Mouse (Mus musculus) neural tube, embryonic 11.5 days (tissue): ENCODE results near the gene Col4a3bp. TPM values are rescaled to one million over a fixed set of nuclear protein-coding genes. Genes with fewer than 3 reads are reported as not detected.
A peak's percentile ranks its signal among the peaks of the same experiment; 100 is the strongest.

Source experiments
- ATAC-seq: fragments of 200-750 bp; cut with Nextera tagmentation; 2 replicates; pipeline ENCODE4 v1.8.0; 2017; ENCODE audit warnings: moderate number of reproducible peaks, mild to moderate bottlenecking, moderate TSS enrichment, moderate library complexity; ENCODE audit not compliant: insufficient read depth, low FRiP score, low TSS enrichment
- DNase-seq: peaks from one replicate; pipeline ENCODE4 v3.0.0-alpha.2; 2015; ENCODE audit warnings: low spot score
- H3K27ac ChIP-seq: fragments of 300-500 bp; sonication (generic); 2 replicates; pipeline ENCODE4 v1.5.1; 2014; ENCODE audit warnings: low read depth, mild to moderate bottlenecking, low read length
- H3K27me3 ChIP-seq: fragments of 300-500 bp; sonication (generic); 2 replicates; pipeline ENCODE4 v1.6.1; 2014; ENCODE audit warnings: mild to moderate bottlenecking, low read length, mixed read lengths; ENCODE audit not compliant: control insufficient read depth, insufficient read depth
- H3K36me3 ChIP-seq: fragments of 300-500 bp; sonication (generic); 2 replicates; pipeline ENCODE4 v1.6.1; 2014; ENCODE audit warnings: mild to moderate bottlenecking, low read length, moderate library complexity, mixed read lengths; ENCODE audit not compliant: control insufficient read depth, insufficient read depth
- H3K4me1 ChIP-seq: fragments of 300-500 bp; sonication (generic); 2 replicates; pipeline ENCODE4 v1.6.1; 2014; ENCODE audit warnings: low read length, mixed read lengths; ENCODE audit not compliant: control insufficient read depth, insufficient read depth
- H3K4me2 ChIP-seq: fragments of 300-500 bp; sonication (generic); 2 replicates; pipeline ENCODE4 v1.6.1; 2014; ENCODE audit warnings: low read depth, mild to moderate bottlenecking, moderate library complexity
- H3K4me3 ChIP-seq: fragments of 300-500 bp; sonication (generic); 2 replicates; pipeline ENCODE4 v1.5.1; 2014; ENCODE audit warnings: low read depth, low read length
- H3K9ac ChIP-seq: fragments of 300-500 bp; sonication (generic); 2 replicates; pipeline ENCODE4 v1.6.1; 2014; ENCODE audit warnings: mild to moderate bottlenecking, low read length
- H3K9me3 ChIP-seq: fragments of 300-500 bp; sonication (generic); 2 replicates; pipeline ENCODE4 v1.6.1; 2016; ENCODE audit warnings: low read length; ENCODE audit not compliant: control insufficient read depth
- WGBS: fragments of 180-500 bp; shearing (Covaris S2); extraction: QIAGEN DNeasy Blood & Tissue Kit; methylation state at CpG from one replicate; pipeline ENCODE4 v1.1.7; 2014; 5-methylcytosine and 5-hydroxymethylcytosine counted together
- polyA plus RNA-seq: library from polyadenylated mRNA; unstranded; fragments of >200 nt; fragmentation: Nextera tagmentation; extraction: Ambion mirVana; gene quantifications from 2 replicates; pipeline ENCODE4 v1.2.1, GENCODE M21; 2014

Col4a3bp gene
- polyA plus RNA-seq = 5.9 and 6.8 TPM in 2 replicates

DNA sequence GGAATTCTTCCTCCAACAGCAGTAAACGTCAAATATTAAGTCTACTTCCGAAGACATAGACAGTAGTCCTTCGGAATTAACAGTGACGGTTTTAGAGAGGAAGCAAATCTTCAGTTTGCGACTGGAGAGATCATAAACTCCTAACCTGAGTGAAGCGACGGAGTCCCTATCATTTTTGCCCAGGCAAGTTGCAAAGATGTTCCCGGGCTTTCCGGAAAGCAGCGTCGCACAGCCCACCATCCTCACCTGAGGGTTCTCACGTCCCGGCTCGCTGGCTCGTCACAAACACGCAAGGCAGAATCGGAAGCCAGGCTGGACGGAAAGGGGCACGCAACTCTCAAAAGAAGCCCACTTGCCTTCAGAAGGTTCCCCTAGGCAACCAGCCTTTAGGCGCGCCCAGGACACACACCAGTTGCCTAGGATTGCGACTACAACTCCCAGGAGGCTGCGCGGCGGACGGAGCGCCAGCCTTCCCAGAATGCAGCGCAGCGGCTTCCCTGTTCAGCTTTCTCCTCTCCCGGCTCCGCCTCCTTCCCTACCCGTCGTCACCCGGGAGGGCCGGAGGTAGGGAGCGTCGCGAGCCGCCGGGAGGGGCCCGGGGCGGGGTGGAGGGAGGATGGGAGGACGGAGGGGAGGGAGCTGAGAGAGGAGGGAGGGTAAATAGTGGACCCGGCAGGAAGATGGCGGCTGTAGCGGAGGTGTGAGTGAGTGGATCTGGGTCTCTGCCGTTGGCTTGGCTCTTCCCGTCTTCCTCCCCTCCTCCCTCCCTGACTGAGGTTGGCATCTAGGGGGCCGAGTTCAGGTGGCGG is at the start of gene Col4a3bp, which contains the start of gene Polk:
Gene Col4a3bp, plus strand, starts transcription at position 538 of the 809 bp plus-strand sequence.
Gene Polk, minus strand, starts transcription at position 499 of the 809 bp plus-strand sequence.
- Histone ChIP-seq H3K4me3 (peak within 1 kb of the TSS; percentile 95), H3K9ac (peak within 1 kb of the TSS; percentile 92), H3K36me3 (no peaks in the 10 kb centered on the region), H3K4me2 (peak within 1 kb of the TSS; percentile 85), H3K4me1 (no peaks in the 10 kb centered on the region), H3K27ac (peak within 1 kb of the TSS; percentile 86), H3K9me3 (no peaks in the 10 kb centered on the region), H3K27me3 (no peaks in the 10 kb centered on the region)
- WGBS = under 1% methylated on average over 46 of the region's 50 CpGs
- ATAC-seq = peak; percentile 98
- DNase-seq = peak; percentile 99

DNA sequence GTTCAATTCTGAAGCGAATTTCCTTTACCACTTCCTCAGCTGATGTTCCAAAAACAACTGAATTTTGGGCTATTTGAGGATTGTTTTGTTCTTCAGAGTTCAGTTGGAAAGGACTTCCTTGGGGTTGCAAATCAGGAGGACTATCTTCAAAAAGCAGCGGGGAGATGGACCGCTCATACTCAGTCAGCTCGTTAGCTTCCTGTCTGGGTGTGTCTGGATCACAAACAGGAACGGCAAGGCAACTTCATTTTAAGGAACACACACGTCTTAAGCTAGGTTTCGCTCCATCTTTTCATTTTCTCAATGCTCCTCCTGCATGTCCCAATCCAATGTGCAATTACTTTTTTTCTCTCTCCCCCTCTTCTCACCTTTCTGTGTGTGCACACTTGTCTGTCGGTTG is 45.8 kb upstream of the Col4a3bp start:
- Histone ChIP-seq H3K27ac (no peak overlapping the region), H3K9me3 (no peaks in the 10 kb centered on the region), H3K4me2 (no peak overlapping the region), H3K36me3 (no peaks in the 10 kb centered on the region), H3K27me3 (no peaks in the 10 kb centered on the region), H3K9ac (no peak overlapping the region), H3K4me1 (no peaks in the 10 kb centered on the region), H3K4me3 (no peak overlapping the region)
- 90% methylated on average over 8 of the region's 8 CpGs for WGBS
- ATAC-seq (no peak), DNase-seq (no peak)

DNA sequence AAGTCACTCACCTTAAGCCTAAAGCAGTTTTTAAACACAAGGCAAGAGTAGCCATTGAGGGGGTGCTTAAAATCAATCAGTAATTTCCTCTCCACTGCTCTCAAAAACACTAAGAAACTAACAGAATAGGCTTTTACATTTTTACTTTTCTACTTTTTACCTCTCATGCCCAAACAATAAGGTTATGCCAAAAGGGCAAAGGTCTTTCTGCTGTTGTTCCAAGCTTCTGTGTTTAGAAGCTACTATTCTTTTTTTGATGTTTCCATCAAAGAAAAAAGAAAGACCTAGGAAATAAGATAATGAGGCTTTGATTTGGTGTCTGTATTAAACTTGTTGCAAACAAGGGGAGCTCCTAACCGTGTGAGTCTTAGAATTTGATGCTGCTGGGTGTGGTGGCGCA is 42.5 kb upstream of the Col4a3bp start:
- no peaks in the 10 kb centered on the region for H3K36me3 ChIP-seq
- no peaks in the 10 kb centered on the region for H3K9me3 ChIP-seq
- no peak overlapping the region for H3K27ac ChIP-seq
- DNase-seq (no peak), ATAC-seq (no peak)
- H3K4me2 ChIP-seq = no peak overlapping the region
- H3K4me3 ChIP-seq = no peak overlapping the region
- no peak overlapping the region for H3K9ac ChIP-seq
- WGBS = 92% methylated on average over 2 of the region's 2 CpGs
- no peaks in the 10 kb centered on the region for H3K4me1 ChIP-seq
- H3K27me3 ChIP-seq = no peaks in the 10 kb centered on the region

DNA sequence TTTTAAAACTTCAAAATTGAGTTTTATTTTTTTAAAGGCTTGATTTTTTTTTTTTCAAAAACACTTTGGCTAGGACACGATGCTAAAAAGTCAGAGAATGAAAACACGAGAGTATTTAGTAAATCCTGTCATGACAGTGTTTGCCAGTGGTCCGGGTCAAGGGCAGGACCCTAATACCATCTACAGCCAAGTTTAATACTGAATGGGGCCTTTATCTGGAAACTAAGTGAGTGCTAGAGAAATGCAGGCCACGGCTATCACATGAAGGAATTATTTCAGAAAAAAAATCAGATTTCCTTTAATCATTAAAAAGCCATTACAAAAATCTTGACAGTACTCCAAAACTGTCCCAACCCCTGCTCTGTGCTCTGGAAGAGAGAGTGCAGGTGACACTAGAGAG is 36.8 kb upstream of the Col4a3bp start:
- DNase-seq (no peak), ATAC-seq (no peak)
- no peaks in the 10 kb centered on the region for H3K9me3 ChIP-seq
- H3K27ac ChIP-seq = no peak overlapping the region
- no peaks in the 10 kb centered on the region for H3K27me3 ChIP-seq
- H3K4me2 ChIP-seq = no peak overlapping the region
- no peaks in the 10 kb centered on the region for H3K36me3 ChIP-seq
- 89% methylated on average over 4 of the region's 4 CpGs for WGBS
- H3K4me3 ChIP-seq = no peak overlapping the region
- H3K4me1 ChIP-seq = no peaks in the 10 kb centered on the region
- no peak overlapping the region for H3K9ac ChIP-seq

DNA sequence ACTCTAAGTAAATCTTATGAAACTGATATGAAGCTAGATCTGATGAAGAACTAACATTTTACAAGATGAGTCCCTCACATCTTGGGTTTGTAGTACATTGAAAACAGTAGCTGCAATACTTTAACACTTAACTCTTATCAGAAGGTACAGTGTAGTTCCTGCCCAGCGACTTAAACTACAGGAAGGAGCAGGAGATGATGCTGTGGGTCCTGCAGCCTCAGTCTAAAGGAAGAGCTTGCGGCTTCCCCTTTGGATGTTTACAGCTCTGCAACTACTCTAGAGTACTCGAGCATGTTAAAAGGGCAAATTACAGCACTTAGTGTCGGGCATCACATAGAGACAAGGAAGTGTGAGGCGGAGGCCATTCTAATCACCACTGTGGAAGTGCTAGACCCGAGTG is 36.1 kb upstream of the Col4a3bp start:
- H3K9ac ChIP-seq = no peak overlapping the region
- H3K4me2 ChIP-seq = no peak overlapping the region
- H3K36me3 ChIP-seq = no peaks in the 10 kb centered on the region
- no peaks in the 10 kb centered on the region for H3K4me1 ChIP-seq
- no peak overlapping the region for H3K27ac ChIP-seq
- H3K27me3 ChIP-seq = no peaks in the 10 kb centered on the region
- WGBS = 74% methylated on average over 6 of the region's 6 CpGs
- no peak overlapping the region for H3K4me3 ChIP-seq
- ATAC-seq (no peak), DNase-seq (no peak)
- H3K9me3 ChIP-seq = no peaks in the 10 kb centered on the region

DNA sequence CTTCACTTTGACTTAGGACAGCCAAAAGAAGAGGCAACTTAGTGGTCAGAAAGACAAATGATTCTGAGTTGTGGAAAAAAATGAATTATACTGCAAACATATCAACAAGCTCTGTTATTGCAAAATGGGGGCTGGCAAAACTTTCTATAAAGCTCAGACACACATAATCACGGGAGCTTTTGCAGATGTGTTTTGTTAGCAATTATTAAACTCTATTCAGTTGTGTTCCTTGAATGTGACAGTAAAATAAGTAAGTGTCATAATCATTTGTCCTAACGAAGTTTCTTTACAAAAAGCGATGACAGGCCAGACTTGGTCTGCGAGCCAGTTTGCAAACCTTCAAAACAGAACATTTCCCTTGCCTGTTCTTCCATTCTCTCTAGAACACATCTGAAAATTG is 34.9 kb upstream of the Col4a3bp start:
- WGBS = 91% methylated on average over 4 of the region's 4 CpGs
- Histone ChIP-seq H3K36me3 (no peaks in the 10 kb centered on the region), H3K27me3 (no peaks in the 10 kb centered on the region), H3K4me2 (no peak overlapping the region), H3K4me3 (no peak overlapping the region), H3K9ac (no peak overlapping the region), H3K27ac (no peak overlapping the region), H3K9me3 (no peaks in the 10 kb centered on the region), H3K4me1 (no peaks in the 10 kb centered on the region)
- no peak for DNase-seq
- no peak for ATAC-seq

- DNase-seq = no peak
- Histone ChIP-seq H3K27me3 (no peaks in the 10 kb centered on the region), H3K4me2 (no peak overlapping the region), H3K4me1 (no peaks in the 10 kb centered on the region), H3K36me3 (no peaks in the 10 kb centered on the region), H3K9me3 (no peaks in the 10 kb centered on the region), H3K9ac (no peak overlapping the region), H3K4me3 (no peak overlapping the region), H3K27ac (no peak overlapping the region)
- 89% methylated on average over 13 of the region's 13 CpGs for WGBS
- ATAC-seq = no peak
Observed at GRCm38 (mm10) chr13:96510635-96511034, 31.8 kb upstream of the Col4a3bp start.

GRCm38 (mm10) chr13:96511262-96511661 is 31.2 kb upstream of the Col4a3bp start:
- Histone ChIP-seq H3K27ac (no peak overlapping the region), H3K4me1 (no peaks in the 10 kb centered on the region), H3K4me2 (no peak overlapping the region), H3K9ac (no peak overlapping the region), H3K4me3 (no peak overlapping the region), H3K9me3 (no peaks in the 10 kb centered on the region), H3K27me3 (no peaks in the 10 kb centered on the region), H3K36me3 (no peaks in the 10 kb centered on the region)
- ATAC-seq (no peak), DNase-seq (no peak)
- WGBS = 93% methylated on average over 1 of the region's 1 CpGs

GRCm38 (mm10) chr13:96511893-96512292 is 30.5 kb upstream of the Col4a3bp start:
- DNase-seq = no peak
- H3K27me3 ChIP-seq = no peaks in the 10 kb centered on the region
- no peak overlapping the region for H3K4me2 ChIP-seq
- no peaks in the 10 kb centered on the region for H3K4me1 ChIP-seq
- no peaks in the 10 kb centered on the region for H3K9me3 ChIP-seq
- 82% methylated on average over 5 of the region's 5 CpGs for WGBS
- ATAC-seq = no peak
- no peak overlapping the region for H3K4me3 ChIP-seq
- no peak overlapping the region for H3K27ac ChIP-seq
- no peaks in the 10 kb centered on the region for H3K36me3 ChIP-seq
- no peak overlapping the region for H3K9ac ChIP-seq
